Mouse (Mus musculus): ENCODE data around the gene Vav2. TPM values are rescaled to one million over a fixed set of nuclear protein-coding genes. Genes with fewer than 3 reads are reported as not detected.

Gene Vav2
- polyA plus RNA-seq, 1 experiment from 2014 or later, result 13.1 TPM

Small RNA genes within 50 kb of the gene (microRNA-seq; reads per million reads assigned to microRNA genes)
- gene Gm24049, result not detected
- gene Mir7578, result not detected

Other genes starting within 250 kb of the Vav2 start
- 4.1 and 5.8 TPM in 2 replicates for gene Sardh, start 178.7 kb downstream of the Vav2 start, polyA plus RNA-seq (2015; fragmentation: Nextera tagmentation; extraction: Ambion mirVana)
- gene Brd3os, start 15.3 kb upstream of the Vav2 start, polyA plus RNA-seq (2015; fragmentation: Nextera tagmentation; extraction: Ambion mirVana), result 31.6 and 34.3 TPM in 2 replicates
- 152 and 153 TPM in 2 replicates for gene Brd3, start 80.6 kb upstream of the Vav2 start, polyA plus RNA-seq (2015; fragmentation: Nextera tagmentation; extraction: Ambion mirVana)
- gene Wdr5, start 88.1 kb upstream of the Vav2 start, polyA plus RNA-seq (2015; fragmentation: Nextera tagmentation; extraction: Ambion mirVana), result 51.8 and 56.9 TPM in 2 replicates
- gene Rxra, start 249.4 kb upstream of the Vav2 start, polyA plus RNA-seq (2015; fragmentation: Nextera tagmentation; extraction: Ambion mirVana), result 2.4 and 3.4 TPM in 2 replicates

Measured in forebrain, embryonic 16.5 days (tissue).